Mouse (Mus musculus): ENCODE data around the gene Antxr1.

The Antxr1 gene

GRCm38 (mm10) chr6:87248226-87248834 is 87.3 kb downstream of the Antxr1 start:
- DNase-seq (ENCODE audit: low spot score), result no peak

- DNase-seq (ENCODE audit: low spot score), result no peak
These were observed 91.2 kb downstream of the Antxr1 start for GRCm38 (mm10) chr6:87244117-87245100.

- DNase-seq (ENCODE audit: low spot score), result no peak
These were observed 98.4 kb downstream of the Antxr1 start for GRCm38 (mm10) chr6:87237260-87237659.

- no peak for DNase-seq (ENCODE audit: low spot score)
These were observed 99.6 kb downstream of the Antxr1 start for GRCm38 (mm10) chr6:87236061-87236460.

- DNase-seq (ENCODE audit: low spot score), result no peak
These were observed 102.5 kb downstream of the Antxr1 start for GRCm38 (mm10) chr6:87233111-87233510.

- DNase-seq (ENCODE audit: low spot score), result no peak
These were observed 105.6 kb downstream of the Antxr1 start for GRCm38 (mm10) chr6:87230041-87230440.

- DNase-seq (ENCODE audit: low spot score), result no peak
These were observed 107.7 kb downstream of the Antxr1 start for GRCm38 (mm10) chr6:87227940-87228339.

GRCm38 (mm10) chr6:87226315-87226714 is 109.3 kb downstream of the Antxr1 start:
- DNase-seq (ENCODE audit: low spot score), result no peak

- DNase-seq (ENCODE audit: low spot score), result no peak
These were observed 110.3 kb downstream of the Antxr1 start for GRCm38 (mm10) chr6:87225286-87225685.

GRCm38 (mm10) chr6:87222854-87223631 is 112.6 kb downstream of the Antxr1 start:
- DNase-seq (ENCODE audit: low spot score), result no peak

- no peak for DNase-seq (ENCODE audit: low spot score)
These were observed 116.3 kb downstream of the Antxr1 start for GRCm38 (mm10) chr6:87219061-87219992.

- DNase-seq (ENCODE audit: low spot score), result no peak
These were observed 119.5 kb downstream of the Antxr1 start for GRCm38 (mm10) chr6:87216114-87216591.

GRCm38 (mm10) chr6:87213262-87213661 is 122.4 kb downstream of the Antxr1 start:
- DNase-seq (ENCODE audit: low spot score), result peak; percentile 29

- DNase-seq (ENCODE audit: low spot score), result no peak
These were observed 124.1 kb downstream of the Antxr1 start for GRCm38 (mm10) chr6:87211551-87211950.

- DNase-seq (ENCODE audit: low spot score), result peak; percentile 69
These were observed 128.1 kb downstream of the Antxr1 start for GRCm38 (mm10) chr6:87207373-87207982.

- DNase-seq (ENCODE audit: low spot score), result no peak
These were observed 128.8 kb downstream of the Antxr1 start for GRCm38 (mm10) chr6:87206790-87207189.

- DNase-seq (ENCODE audit: low spot score), result no peak
These were observed 132.2 kb downstream of the Antxr1 start for GRCm38 (mm10) chr6:87203467-87203866.

- DNase-seq (ENCODE audit: low spot score), result no peak
These were observed 132.6 kb downstream of the Antxr1 start for GRCm38 (mm10) chr6:87203065-87203464.

GRCm38 (mm10) chr6:87202048-87202605 is 133.5 kb downstream of the Antxr1 start:
- DNase-seq (ENCODE audit: low spot score), result no peak

- peak; percentile 67 for DNase-seq (ENCODE audit: low spot score)
These were observed 145.9 kb downstream of the Antxr1 start for GRCm38 (mm10) chr6:87189755-87190154.

All from ovary, adult 18-20 months (tissue).